Mouse (Mus musculus): ENCODE data around the gene Pxdn. TPM values are rescaled to one million over a fixed set of nuclear protein-coding genes. Genes with fewer than 3 reads are reported as not detected.

Pxdn gene
- total RNA-seq, 2 experiments from 2014 or later: 42.7 to 49.8 TPM

DNA sequence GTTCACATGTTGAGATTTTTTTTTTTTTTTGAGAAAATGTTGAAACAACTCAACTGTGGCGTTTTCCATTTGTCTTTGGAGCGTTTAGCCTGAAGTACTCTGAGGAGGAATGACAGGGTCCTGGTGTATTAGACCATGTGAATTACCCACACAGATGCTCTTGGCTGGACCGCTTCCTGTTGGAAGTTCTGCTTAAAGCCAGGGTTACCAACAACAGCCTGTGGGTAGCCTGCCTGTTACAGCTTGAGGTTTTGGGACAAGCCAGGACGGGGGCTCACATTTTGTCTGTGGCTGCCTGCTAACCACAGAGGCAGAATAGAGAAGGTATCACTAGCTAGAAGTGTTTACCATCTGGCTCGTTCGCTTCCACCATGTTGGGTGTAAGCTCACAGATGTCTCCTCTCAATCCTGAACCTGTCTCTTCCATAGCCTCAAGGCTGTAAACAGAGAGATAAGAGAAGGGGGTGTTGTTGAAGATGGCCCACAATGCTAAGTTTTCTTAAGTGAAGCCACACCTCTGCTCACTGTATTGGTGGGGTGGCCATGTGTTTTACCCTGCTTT is 7.9 kb downstream of the Pxdn start:
- intact Hi-C loops (cut with DNase I): no loop called here
- no peak for DNase-seq (ENCODE audit: low spot score in 2 of 2)

DNA sequence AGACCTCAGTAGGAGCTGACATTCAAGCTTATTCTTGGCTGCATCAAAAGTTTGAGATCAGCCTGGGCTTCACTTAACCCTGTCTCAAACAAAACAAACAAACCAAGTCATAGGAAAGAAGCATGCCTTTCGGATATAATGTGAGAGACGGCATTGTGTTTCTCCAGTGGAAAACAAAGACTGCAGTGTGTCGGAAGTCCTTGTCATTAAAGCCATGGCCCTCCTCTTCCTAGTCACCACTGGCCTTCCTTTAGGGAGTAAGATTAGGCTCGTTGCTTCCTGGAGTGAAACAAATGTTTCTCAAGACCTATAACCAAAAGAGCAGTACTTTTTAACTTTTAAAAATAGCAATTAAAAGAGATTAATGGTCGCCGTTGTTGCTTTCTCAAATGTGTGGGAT is 13.6 kb downstream of the Pxdn start:
- intact Hi-C loops (cut with DNase I): no loop called here

DNA sequence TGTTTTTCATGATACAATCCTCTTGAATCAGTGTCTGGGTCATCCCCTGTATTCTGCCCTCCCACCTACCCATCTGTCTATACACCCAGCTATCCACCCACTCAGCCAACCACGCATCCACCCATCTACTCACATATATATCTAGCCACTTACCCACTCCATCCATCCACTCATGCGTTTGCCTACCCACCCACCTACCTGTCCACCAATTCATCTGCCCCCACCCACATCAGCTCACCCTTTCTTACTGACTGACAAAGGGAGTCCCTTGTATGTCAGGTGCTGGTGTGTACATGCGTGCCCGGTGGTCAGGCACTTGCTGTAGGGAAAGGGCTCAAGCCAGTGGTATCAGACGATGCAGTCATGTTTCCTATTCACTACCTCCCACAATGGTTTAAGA is 14.1 kb downstream of the Pxdn start:
- DNase-seq (ENCODE audit: low spot score in 2 of 2): no peak
- intact Hi-C loops (cut with DNase I): no loop called here

More for the DNA sequence above, 13.6 kb downstream of the Pxdn start:
- no peak for DNase-seq (ENCODE audit: low spot score in 2 of 2)

DNA sequence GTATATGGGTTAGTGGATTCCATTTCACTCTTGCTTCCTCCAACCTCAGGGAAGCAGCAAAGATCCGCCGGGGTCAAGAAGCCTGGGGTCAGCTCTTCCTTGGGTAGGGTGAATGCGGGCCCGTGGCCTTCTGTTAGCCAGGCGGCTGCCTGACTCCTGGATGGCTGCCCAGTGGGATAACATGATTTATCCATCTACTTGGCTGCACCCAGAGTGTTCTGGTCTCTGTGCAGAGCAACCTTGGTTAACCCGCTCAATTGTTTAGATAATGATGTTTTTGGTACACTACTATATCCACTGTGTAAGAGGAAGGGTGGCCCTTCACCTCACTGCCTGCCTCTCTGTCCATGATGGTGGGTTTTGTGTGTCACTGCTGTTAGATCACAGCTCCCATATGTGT is 14.7 kb downstream of the Pxdn start:
- no peak for DNase-seq (ENCODE audit: low spot score in 2 of 2)
- intact Hi-C loops (cut with DNase I): no loop called here

DNA sequence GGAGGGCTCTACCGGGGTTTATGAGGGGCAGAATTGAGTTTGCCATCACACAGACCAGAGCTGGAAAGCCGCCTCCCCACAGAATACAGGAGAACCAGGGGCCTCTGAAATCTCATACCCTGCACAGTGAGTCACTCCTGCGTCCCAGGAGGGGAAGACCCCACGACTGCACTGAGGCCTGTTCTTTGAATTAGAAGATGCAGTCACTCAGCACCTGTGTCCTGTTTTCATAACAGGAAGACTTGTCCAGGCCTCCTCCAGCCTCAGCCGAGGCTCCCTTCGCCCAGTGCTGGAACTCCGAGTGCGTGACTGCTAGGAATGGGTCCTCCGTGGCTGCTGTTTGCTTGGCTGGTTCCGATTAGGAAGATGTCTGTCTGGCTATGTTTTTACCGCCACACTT is 16.6 kb downstream of the Pxdn start:
- intact Hi-C loops (cut with DNase I): no loop called here
- no peak for DNase-seq (ENCODE audit: low spot score in 2 of 2)

DNA sequence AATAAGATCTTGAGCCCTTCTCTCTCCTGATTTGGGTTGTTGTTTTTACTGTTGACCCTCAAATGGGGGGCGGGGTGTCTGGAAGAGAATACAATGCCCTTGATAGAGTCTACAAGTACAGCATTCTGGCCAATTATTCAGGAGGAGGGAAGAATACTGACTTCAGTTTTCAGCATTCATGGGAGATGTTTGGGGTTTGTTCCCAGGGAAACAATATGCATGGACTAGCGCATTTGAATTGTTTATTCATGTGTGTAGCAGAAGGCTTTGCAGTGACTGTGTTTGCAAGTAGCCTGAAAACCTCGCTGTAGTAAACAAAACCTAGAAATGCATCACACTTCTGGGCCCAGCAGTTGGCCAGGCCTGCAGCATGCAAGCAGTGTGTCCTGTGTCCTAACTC is 17.1 kb downstream of the Pxdn start:
- intact Hi-C loops (cut with DNase I): no loop called here
- DNase-seq (ENCODE audit: low spot score in 2 of 2): no peak

DNA sequence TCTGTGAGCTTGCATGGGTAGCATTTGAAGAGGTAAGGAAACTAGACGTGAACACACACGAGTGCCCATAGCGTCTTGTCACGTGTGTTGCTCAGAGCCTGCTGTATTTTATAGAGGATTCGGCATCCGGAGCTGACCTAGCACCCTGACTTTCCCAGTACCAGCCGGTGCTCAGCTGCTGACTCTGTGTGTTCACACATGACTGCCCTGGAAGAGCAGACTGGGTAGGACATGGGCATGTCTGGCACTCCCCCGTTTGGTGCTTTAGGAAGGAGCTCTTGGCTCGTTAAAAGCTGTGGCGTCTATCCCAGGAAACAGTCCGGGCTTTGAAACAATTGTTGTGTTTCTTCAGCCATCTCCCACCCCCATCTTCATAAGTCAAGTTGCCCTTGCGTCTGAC is 19.6 kb downstream of the Pxdn start:
- intact Hi-C loops (cut with DNase I): no loop called here
- no peak for DNase-seq (ENCODE audit: low spot score in 2 of 2)

DNA sequence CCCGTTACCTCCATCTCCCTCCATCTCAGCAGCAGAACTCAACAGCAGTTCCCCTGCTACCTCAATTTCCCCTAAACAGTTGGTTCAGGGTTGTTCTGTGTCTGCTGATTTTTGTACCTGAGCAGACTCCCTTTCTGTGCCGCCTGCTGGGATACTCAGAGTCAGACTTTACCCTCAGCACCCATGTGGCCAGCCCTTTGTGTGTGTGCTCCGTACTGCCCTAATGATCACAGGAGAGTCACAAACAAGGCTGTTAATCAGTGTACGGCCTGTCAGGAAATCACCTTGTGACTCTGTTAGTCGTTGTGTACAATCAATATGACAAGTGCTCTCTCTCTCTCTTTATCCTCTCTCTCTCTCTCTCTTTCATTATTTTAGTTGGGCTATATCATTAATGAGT is 21.2 kb downstream of the Pxdn start:
- DNase-seq (ENCODE audit: low spot score in 2 of 2): no peak
- intact Hi-C loops (cut with DNase I): no loop called here

DNA sequence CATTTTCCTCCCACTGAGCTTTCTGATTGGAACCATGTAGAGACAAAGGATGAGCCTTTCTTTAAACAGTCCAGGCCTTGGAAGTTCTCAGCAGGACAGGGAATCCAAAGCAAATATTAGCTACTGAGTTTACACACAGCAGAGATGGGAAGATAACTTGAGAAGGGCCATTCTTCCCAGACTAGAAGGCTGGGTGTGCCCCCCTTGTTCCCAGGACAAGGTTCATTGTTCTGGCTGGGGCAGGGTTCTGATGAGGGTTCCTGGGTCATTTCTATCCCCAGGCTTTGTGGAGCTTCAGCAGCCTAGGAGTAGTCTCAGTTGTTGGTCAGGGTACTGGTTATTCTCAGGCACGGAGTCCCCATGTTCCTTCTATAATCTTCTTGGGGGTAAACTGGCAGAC is 23.6 kb downstream of the Pxdn start:
- no peak for DNase-seq (ENCODE audit: low spot score in 2 of 2)
- intact Hi-C loops (cut with DNase I): no loop called here

DNA sequence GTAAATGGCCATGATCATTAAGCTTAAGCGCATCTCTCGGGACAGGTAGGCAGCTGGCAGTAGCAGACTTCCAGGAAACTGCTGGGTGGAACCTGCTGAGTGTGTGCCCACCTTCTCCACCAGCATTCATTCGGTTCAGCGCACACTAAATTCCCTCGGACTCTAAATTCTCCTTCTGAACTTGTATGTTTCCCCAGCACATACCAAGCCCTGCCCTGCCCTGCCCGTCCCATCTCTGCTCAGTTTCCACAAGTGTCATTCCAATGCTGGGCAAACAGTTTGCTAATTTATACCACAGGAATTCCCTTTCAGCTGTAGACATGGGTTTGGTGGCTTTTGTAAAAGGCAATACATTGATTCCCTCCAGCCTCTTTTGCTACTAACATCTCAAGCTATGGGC is 27.6 kb downstream of the Pxdn start:
- intact Hi-C loops (cut with DNase I): no loop called here

DNA sequence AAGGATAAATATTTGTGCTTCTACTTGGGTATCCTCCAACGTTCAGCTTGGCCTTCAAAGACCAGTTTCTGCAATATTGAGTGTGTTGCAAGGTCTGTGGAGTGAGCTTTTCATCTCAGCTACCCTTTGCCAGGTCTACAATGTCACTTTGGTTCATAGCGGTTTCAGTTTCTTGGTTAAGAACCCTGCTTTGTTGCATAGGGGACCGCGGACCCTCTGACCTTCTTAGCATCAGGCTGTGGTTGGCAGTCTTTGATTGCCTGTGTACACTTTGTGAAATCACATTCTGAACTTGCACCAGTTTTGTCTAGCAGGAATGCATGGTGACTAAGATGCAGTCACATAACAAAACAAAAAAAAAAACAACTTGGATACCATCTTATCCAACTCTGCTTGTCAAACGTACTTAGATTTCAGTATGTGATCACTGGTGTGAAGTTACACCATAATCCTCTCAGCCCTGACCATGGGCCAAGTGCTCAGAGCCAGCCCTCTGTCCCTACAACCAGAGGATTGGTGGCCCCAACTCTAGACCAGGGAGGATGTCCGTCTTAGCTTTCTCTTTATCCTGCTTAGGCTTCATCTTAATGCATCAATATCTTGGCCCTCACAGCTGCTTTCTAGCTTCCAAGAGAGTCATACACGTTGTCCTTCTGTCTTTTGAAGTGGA is 34.5 kb downstream of the Pxdn start:
- no peak for DNase-seq (ENCODE audit: low spot score in 2 of 2)
- intact Hi-C loops (cut with DNase I): no loop called here

More for the DNA sequence above, 27.6 kb downstream of the Pxdn start:
- DNase-seq (ENCODE audit: low spot score in 2 of 2): no peak

DNA sequence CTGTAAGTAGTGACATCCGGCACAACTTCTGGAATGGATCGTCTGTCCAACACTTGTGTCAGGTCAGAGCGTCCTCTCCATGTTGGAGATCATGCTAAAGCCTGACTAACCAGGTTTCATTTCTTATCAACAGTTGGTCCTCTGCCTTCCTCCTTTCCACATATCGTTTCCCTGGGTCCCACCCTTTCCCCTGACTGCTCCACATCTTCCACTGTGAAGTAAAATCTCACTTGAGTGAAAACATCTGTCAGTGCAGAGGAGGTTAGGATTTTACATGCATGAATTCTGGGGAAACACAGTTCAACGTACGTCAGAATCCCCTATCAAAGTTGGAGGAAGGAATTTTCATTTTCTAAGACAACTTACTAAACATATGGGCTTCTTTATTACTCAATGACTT is 35.1 kb downstream of the Pxdn start:
- DNase-seq (ENCODE audit: low spot score in 2 of 2): no peak
- intact Hi-C loops (cut with DNase I): no loop called here

DNA sequence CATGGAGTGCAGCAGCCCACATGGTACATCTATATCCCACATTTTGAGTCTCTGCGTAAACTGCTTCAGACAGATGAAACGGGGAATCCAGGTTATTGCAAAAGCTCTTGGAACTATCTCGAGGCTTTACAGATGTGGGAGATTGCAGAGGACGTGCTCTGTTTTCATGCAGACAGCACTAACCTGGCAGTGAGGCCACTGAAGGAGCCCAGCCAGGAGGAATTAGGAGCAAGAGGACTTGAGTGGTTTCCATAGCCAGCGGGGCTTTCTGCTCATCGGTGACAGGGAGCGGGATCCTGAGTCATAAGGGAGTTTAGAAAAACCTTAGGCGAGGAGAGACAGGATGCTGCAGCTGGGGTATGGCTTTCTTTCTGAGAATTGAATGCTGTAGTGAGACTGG is 42.7 kb downstream of the Pxdn start:
- no peak for DNase-seq (ENCODE audit: low spot score in 2 of 2)
- intact Hi-C loops (cut with DNase I): no loop called here

DNA sequence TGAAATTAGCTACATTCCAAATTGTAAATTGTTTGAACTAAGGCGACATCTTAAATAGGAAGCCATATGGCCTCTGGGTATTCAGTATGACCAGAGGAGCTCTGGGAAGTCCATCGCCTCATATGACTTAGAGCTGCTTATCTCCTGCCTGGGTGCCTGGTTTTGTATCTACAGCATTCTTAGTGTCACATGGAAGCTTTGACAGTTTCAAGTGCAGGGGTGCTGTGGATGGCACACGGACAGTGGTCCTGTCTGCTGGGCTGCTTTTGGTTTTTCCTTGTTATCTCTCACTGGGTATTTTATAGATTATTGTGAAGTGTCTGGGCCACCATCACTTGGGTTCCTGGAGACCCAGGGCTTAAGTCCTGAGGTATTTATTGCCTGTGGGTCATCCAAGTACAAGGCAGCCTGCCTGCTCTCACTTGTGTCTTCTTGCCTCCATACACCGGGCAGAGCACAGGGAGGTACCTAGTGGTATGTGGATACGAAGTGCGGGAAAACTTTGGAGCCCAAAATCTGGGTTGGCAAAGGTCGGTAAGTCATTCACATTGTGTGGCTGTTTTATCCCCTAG is 44.4 kb downstream of the Pxdn start:
- no peak for DNase-seq (ENCODE audit: low spot score in 2 of 2)
- intact Hi-C loops (cut with DNase I): no loop called here

DNA sequence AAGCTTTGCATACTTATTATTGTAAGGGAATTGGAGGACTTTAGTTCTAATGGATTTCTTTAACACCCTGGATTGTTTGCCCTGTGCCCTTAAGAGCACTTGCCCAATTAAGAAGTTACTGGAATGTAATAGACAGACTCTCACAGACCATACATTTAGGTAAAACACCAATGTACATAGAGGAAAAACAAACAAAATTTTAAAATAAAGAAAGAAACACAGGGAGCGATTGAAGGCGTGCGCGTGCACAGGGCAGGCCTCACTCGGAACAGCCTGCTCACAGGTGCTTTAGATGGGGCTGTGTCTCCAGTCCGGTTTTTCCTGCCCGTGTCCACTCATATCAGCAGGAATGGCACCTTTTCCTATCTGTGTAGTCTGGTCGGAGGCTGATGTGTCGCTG is 45.8 kb downstream of the Pxdn start:
- no peak for DNase-seq (ENCODE audit: low spot score in 2 of 2)
- intact Hi-C loops (cut with DNase I): no loop called here

DNA sequence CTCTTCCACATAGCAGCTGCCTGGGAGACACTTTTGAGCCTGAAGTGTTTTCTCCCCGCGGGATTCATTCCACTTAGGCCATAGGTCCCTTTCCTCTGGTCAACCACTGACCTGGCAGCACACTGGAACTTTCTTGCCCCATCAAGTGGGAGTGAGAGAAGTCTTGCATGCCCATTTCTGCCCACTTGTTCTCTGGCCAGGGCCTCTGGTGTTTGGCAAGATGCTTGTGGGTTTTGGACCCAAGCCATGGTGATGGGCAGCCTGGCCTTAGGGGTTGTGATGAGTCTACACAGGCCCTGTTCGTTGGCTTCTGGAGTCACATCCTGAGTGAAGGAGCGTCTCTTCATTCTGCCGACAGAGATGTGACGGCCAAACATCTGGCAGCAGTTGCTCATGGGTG is 47.7 kb downstream of the Pxdn start:
- DNase-seq (ENCODE audit: low spot score in 2 of 2): no peak
- intact Hi-C loops (cut with DNase I): no loop called here

DNA sequence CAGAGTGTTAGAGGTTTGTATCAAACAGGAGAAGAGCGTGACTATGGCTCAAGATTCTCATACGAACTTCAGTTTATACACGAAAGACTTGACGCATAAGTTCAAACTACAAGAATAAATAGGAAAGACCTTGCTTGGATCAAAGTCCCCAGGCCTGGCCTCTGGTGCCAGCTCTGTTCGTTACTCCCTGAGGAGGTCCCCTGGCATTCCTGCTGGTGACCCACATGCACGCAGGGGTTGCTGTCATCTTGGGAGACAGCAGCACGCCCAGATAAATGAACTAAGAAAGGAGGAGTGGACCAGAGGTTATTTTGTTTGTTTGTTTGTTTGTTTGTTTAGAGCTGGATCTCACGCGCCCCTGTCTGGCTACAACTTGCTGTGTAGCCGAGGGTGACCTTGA is 48.8 kb downstream of the Pxdn start:
- intact Hi-C loops (cut with DNase I): no loop called here
- DNase-seq (ENCODE audit: low spot score in 2 of 2): no peak

DNA sequence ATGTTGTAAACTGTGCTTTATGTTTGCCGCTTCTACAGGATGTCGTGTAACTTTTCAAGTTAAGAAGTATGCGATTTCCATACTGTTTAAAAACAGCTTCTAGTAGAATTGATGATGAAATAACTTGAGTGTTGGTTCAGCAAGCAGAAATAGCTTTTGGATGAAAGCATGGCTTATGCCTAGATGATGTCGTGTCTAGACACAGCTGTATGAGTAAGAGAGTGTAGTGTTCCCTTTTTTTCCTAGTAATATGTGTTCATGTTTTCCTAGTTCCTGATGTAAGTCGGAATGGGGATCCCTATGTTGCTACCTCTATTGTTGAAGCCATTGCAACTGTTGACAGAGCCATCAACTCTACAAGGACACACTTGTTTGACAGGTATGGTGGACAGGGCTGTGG is 61.5 kb downstream of the Pxdn start:
- intact Hi-C loops (cut with DNase I): no loop called here
- no peak for DNase-seq (ENCODE audit: low spot score in 2 of 2)

DNA sequence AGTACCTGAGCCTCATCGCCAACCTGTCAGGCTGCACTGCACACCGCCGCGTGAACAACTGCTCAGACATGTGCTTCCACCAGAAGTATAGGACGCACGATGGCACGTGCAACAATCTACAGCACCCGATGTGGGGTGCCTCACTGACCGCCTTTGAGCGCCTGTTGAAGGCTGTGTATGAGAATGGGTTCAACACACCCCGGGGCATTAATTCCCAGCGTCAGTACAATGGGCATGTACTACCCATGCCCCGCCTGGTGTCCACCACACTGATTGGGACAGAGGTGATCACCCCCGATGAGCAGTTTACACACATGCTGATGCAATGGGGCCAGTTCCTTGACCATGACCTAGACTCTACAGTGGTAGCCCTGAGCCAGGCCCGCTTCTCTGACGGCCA is 64.5 kb downstream of the Pxdn start:
- no peak for DNase-seq (ENCODE audit: low spot score in 2 of 2)
- intact Hi-C loops (cut with DNase I): no loop called here

DNA sequence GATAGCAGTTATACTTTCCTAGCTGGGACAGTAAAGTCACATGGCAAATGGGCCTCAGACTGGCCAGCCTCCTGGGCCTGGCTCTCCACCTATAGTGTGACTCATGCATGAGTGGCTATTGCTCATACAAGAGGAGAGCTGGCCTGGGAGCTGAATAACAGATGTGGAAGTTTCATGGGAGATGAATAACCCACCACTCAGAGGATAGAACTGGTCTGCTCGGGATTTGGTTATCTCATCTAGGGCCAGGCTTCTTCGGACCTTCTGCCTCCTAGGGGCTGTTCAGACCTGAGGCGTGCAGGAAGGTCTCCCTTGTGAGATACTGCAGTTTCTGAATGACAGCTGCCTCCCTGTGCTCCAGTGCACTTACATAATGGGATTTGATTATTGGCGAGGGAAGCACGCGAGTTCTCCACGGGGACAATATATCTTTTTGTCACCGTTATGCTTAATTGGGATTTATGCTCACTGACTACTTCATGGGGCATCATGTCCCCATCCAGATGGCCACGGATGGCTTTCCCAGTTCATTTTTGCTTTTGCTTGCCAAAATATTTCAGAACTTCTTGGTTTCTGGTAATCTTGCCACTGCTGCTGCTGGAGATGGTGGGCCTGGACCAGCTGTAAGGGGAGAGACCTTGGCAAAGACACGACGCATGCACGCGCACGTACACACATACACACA is 66.4 kb downstream of the Pxdn start:
- intact Hi-C loops (cut with DNase I): no loop called here
- no peak for DNase-seq (ENCODE audit: low spot score in 2 of 2)

DNA sequence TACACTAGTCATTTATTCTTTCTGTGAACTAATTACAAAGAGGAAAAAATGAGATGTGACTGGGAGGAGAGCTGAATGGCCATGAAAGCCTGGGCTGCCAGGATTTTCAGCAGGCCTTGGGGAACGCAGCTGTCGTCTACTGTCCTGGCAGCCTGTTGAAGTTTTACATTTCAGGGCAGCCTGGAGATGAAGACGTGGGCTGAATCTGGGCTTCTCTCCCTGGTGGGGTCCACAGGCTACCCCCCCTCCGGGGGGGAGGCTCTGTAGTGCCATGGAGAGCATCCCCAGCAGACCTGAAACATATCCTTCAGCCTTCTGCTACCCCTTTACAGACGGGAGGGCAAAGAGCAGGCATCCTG is 66.9 kb downstream of the Pxdn start:
- intact Hi-C loops (cut with DNase I): no loop called here
- DNase-seq (ENCODE audit: low spot score in 2 of 2): peak in 1 of 2 experiments; percentile 45
